8 mouse cellular contexts compared by ENCODE assay signal in genomic region chr13:93303563-93304250, GRCm38 (mm10). TPM values are rescaled to one million over a fixed set of nuclear protein-coding genes. Genes with fewer than 3 reads are reported as not detected.
DNase-seq lines count a peak whose midpoint lies in the region; ATAC-seq lines count a peak whose summit lies in the region.

No protein-coding gene starts in this region.

- H3K4me3 ChIP-seq in hindbrain, embryonic 16.5 days (ENCODE audit: low read length): peak overlapping the region; percentile 94
- H3K4me3 ChIP-seq in macrophage (ENCODE audit: inconsistent target): peak overlapping the region; percentile 74

- H3K9me3 ChIP-seq in hindbrain, embryonic 16.5 days (ENCODE audit: control insufficient read depth, low read length): no peaks in the 10 kb centered on the region

- peak overlapping the region; percentile 68 for H3K4me2 ChIP-seq in hindbrain, embryonic 16.5 days (ENCODE audit: low read length)

- peak; percentile 84 for DNase-seq in WW6 (ENCODE audit: low read depth, low spot score)
- peak; percentile 89 to 95 for DNase-seq in cerebellum, postnatal 4 days (ENCODE audit: low spot score in 2 of 2)
- DNase-seq in gastrocnemius, adult 18-20 months (ENCODE audit: low spot score): peak; percentile 96
- peak; percentile 98 for DNase-seq in left cerebral cortex, adult 18-20 months (ENCODE audit: low spot score in 2 of 2)
- DNase-seq in right cerebral cortex, adult 18-20 months: peak; percentile 99
- DNase-seq in urinary bladder, postnatal 10 days (ENCODE audit: low spot score): peak; percentile 82

- peak overlapping the region; percentile 99 for H3K27ac ChIP-seq in hindbrain, embryonic 16.5 days (ENCODE audit: low read depth, low read length)
- H3K27ac ChIP-seq in macrophage: peak overlapping the region; percentile 69

- H3K4me1 ChIP-seq in hindbrain, embryonic 16.5 days (ENCODE audit: control insufficient read depth, insufficient read depth, low read depth, low read length): peaks cover 19% of the 10 kb centered on the region

- no peaks in the 10 kb centered on the region for H3K27me3 ChIP-seq in hindbrain, embryonic 16.5 days (replicated peaks; ENCODE audit: control insufficient read depth, insufficient read depth, low read length)

- 0% methylated on average over 63 of the region's 90 CpGs for WGBS in hindbrain, embryonic 16.5 days
- WGBS in macrophage (ENCODE audit: missing documents): 1% methylated on average over 53 of the region's 90 CpGs

- H3K79me2 ChIP-seq in macrophage (ENCODE audit: inconsistent target): peaks cover 24% of the 10 kb centered on the region; the same call in 1 of the 2 replicates

- no peaks in the 10 kb centered on the region for H3K36me3 ChIP-seq in hindbrain, embryonic 16.5 days (ENCODE audit: control insufficient read depth, insufficient read depth, low read length)
- no peaks in the 10 kb centered on the region for H3K36me3 ChIP-seq in macrophage (ENCODE audit: inconsistent target)

- H3K9ac ChIP-seq in hindbrain, embryonic 16.5 days (ENCODE audit: low read depth, low read length): peak overlapping the region; percentile 93

- peak; percentile 98 for ATAC-seq in hindbrain, embryonic 16.5 days

RNA-seq across cellular contexts. Expression of gene Homer1, which starts 4.3 kb away (rescaled TPM):
- 100 to 1,000 TPM in 1 of 2 experiments, 10 to 100 TPM in 1; 99.8 to 110 TPM for total RNA-seq in gastrocnemius, adult 18-20 months (2021)
- polyA plus RNA-seq in hindbrain, embryonic 16.5 days (2015; fragmentation: Nextera tagmentation; extraction: Ambion mirVana): 9.4 and 9.6 TPM in 2 replicates
- total RNA-seq in left cerebral cortex, adult 18-20 months (2021): 100 to 1,000 TPM; 319 to 463 TPM
- 100 to 1,000 TPM in 1 of 26 experiments, 10 to 100 TPM in 25; 25.0 to 131 (median 43.3) TPM for total RNA-seq in macrophage (2018; cell fraction: chromatin; rRNA removed)
- 10 to 100 TPM; 12.1 to 34.1 (median 18.3) TPM for total RNA-seq in macrophage (2018; cell fraction: cytosol; rRNA removed)
- 100 to 1,000 TPM in 2 of 26 experiments, 10 to 100 TPM in 24; 28.3 to 136 (median 54.1) TPM for total RNA-seq in macrophage (2018; cell fraction: nucleus; rRNA removed)
- polyA plus RNA-seq in macrophage (2018): 11.4 to 12.6 TPM (median 11.4 TPM) in 3 replicates

Comparison
In these comparisons a context has a peak if more than half of its experiments do, and no peak if none do; other contexts are left out.
1. Peak in every context shown above with its lines: DNase-seq, ATAC-seq, H3K4me3 ChIP-seq and H3K27ac ChIP-seq.